Mouse (Mus musculus) lung, postnatal 14 days (tissue): ENCODE measurements around the gene Ahnak2.

Source experiments
- DNase-seq: peaks from one replicate; pipeline ENCODE4 v3.0.0; 2021

Ahnak2 gene

DNA sequence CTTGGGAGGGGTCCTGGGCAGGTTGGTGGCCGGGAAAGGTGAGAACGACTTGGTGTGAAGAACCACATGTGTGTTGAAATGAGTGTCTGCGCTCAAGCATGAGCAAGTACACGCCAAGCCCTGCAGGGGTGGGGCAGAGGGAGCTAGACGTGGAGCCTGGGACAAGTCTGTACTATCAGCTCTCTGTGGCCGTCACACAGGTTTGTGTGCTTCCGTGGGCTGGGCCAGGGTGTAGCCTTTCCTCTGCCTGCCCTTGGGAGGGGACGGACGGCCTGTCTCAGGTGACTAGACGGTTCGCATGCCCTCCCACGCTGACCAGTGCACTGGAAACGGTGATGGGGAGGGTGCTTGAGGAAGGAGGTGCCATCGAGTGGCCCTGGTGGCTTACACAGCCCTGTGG lies 71.6 kb downstream of the Ahnak2 start:
- DNase-seq, result no peak

DNA sequence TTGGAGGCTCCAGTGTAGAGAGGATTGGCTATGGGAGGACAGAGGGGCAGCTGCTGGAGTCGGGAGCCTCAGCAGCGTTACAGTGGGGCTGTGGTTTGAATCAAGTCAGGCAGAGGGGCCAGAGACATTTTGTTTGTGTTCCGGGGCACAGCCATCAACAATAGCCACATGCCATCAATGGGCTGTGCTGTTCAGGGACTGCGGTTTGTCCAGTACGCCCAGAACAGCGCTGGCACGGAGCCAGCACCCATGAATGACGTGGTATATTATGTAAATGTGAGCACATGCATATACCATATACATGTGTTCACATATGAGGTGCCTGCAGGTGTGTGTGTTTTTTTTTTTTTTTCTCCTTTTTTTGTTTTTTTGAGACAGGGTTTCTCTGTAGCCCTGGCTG lies 74.7 kb downstream of the Ahnak2 start:
- DNase-seq, result no peak

- peak; percentile 78 for DNase-seq
Measured at GRCm38 (mm10) chr12:112724077-112724805, 78.2 kb downstream of the Ahnak2 start.

DNA sequence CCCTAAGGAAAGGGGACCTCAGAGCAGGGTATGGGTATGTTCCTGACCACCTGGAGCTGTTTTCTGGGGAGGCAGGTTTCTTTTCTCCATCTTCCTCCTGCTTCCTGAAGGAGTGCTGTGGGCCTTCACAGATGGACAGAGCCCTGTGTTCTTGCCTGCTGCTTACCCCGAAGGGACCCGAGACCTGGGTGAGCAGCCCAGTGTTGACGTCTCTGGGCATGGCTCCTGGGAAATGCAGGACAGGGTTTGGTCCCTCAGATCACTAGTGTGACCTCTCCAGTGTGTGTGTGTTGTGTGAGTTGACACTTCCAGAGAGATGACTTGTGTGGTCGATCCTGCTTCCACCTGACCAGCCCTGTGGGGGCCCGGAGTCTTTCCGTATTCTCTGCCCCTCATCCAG lies 79.0 kb downstream of the Ahnak2 start:
- DNase-seq, result no peak

GRCm38 (mm10) chr12:112723028-112723330 lies 79.5 kb downstream of the Ahnak2 start:
- DNase-seq, result no peak

DNA sequence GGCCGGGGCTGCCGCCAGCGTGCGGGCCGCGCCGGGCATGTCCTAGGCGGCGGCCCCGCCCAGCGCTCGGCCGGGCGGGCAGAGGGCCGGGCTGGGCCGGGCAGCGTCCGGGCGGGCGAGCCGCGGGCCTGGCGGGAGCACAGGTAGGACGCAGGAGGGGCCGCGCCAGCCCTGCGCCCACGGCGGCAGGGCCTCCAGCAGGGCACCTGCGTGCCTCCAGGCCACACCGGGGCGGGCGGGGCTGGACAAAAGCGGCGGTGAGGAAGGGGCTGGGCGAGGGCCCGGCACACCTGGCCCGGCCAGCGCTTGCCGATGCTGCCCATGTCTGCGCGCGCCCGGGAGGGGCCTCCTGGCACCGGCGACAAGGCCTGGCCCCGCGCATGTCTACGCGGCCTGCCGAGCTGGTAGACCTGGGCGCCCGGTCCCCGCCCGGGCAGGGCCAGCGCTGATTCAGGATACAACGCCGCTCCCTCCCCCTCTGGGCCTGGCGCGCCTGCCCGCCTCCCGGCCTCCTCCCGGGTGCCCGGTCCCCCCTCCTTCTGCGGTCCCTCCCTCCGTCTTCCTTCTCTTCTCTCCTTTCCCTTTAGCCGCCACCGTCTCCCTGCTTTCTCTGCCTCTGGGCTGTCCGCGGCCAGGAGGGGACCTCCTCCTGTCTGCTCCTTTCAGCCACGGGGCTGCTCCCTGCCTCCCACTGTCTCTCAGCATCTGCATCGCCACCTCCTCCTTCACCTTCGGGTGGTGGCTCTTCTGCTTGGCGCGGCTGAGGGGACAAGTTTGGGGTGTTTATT lies 80.0 kb downstream of the Ahnak2 start:
- DNase-seq, result peak; percentile 69
